Mouse (Mus musculus) adrenal gland, adult 8-10 months (tissue): ENCODE measurements around the gene Ubb. TPM values are rescaled to one million over a fixed set of nuclear protein-coding genes. Genes with fewer than 3 reads are reported as not detected.
"Not testable (repeated sequence)": the region's sequence is repeated elsewhere in the genome, so short reads cannot be mapped to it uniquely, and the experiment has no call there.

Source experiments
- DNase-seq: peaks from one replicate; pipeline ENCODE4 v3.0.0; 2022
- total RNA-seq, 4 experiments: library from RNA; stranded (reverse); gene quantifications; 2 replicates each; pipeline ENCODE4 v1.2.4; 2022

The Ubb gene
- 1,000 to 10,000 TPM; 1,433 to 1,769 (median 1,540) TPM for total RNA-seq

GRCm38 (mm10) chr11:62550727-62551225 lies at the start of gene Ubb:
TSS of gene Ubb (plus strand) at chr11:62551171.
- DNase-seq = peak; percentile 99

GRCm38 (mm10) chr11:62507683-62508082 lies 43.3 kb upstream of the Ubb start:
- no peak for DNase-seq

GRCm38 (mm10) chr11:62508365-62508764 lies 42.6 kb upstream of the Ubb start:
- not testable (repeated sequence) for DNase-seq

- not testable (repeated sequence) for DNase-seq
These were observed 42.2 kb upstream of the Ubb start for GRCm38 (mm10) chr11:62508816-62509215.

GRCm38 (mm10) chr11:62509571-62509970 lies 41.4 kb upstream of the Ubb start:
- DNase-seq = no peak

GRCm38 (mm10) chr11:62510956-62511355 lies 40.0 kb upstream of the Ubb start:
- DNase-seq = no peak

GRCm38 (mm10) chr11:62511444-62512202 lies 39.3 kb upstream of the Ubb start:
- DNase-seq = no peak

- no peak for DNase-seq
These were observed 38.4 kb upstream of the Ubb start for GRCm38 (mm10) chr11:62512529-62513080.

DNA sequence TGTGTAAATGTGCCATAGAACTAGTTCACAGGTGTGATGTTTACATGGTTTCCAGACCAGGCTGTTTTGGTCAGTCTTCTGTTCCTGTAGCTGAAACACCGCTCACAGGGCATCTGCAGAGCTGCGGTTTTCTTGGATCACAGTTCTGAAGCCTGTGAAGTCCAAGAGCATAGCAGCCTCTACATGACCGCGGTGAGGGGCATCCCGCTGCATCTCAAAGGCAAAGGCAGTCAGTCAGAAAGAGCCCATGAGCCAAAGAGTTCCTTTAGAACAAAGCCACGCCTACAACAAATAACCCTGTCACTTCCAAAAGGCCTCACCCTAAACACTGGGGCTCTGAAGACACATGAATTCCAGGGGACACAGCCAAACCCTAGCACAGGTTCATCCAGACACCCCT lies 37.7 kb upstream of the Ubb start:
- DNase-seq = no peak

GRCm38 (mm10) chr11:62518991-62519390 lies 32.0 kb upstream of the Ubb start:
- peak; percentile 54 for DNase-seq

DNA sequence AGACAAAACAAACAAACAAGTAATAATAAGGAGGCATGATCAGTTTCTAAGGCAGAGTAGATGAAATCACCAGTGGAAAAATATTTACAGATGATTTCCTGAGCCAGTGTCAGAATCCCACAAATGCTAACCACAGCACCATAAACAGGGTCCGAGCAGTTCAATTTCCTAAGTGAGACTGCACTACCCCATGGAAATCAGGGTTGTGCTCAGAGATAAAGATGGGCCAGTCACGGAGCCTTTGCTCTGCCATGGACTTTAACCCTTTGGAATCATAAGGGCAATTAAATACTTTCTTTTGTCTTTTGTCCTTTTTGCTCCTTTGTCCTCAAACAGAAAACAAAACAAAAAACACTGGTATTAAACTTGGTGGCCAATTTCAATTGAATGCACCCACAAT lies 28.7 kb upstream of the Ubb start:
- DNase-seq = no peak

DNA sequence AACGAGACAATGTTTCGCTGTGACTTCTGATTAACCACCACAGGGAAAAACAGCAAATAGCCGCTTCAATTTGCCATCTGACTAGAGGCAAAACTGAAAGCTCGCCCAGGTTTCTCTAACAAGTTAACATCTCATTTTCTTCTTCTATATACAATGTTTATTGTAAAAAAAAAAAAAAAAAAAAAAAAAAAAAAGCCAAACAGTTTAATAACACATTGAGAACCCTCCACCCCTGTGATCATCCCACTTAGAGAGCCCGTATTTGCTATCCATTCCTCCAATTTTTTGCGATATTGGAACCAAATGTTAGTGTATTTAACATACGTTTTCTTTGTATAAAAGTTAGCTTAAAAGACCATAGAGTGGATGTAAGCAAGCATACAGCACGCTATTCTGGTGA lies 13.9 kb upstream of the Ubb start:
- no peak for DNase-seq

DNA sequence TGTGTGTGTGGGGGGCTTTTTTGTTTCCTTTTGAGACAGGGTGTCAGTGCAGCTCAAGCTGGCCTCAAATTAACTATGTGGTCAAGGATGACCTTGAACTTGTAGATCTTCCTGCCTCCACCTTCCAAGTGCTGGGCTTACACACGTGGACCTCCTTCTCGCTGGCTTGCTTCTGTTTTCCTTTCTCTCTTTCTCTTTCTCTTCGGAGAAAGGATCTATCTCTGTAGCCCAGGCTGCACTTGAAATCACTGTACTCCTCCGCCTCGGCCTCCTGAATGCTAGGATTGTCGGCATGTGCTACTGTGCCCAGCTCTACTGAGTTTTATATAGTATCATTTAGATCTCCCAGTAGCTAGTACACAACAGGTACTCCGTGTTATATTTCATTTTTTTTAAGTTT lies 13.4 kb upstream of the Ubb start:
- DNase-seq = no peak

DNA sequence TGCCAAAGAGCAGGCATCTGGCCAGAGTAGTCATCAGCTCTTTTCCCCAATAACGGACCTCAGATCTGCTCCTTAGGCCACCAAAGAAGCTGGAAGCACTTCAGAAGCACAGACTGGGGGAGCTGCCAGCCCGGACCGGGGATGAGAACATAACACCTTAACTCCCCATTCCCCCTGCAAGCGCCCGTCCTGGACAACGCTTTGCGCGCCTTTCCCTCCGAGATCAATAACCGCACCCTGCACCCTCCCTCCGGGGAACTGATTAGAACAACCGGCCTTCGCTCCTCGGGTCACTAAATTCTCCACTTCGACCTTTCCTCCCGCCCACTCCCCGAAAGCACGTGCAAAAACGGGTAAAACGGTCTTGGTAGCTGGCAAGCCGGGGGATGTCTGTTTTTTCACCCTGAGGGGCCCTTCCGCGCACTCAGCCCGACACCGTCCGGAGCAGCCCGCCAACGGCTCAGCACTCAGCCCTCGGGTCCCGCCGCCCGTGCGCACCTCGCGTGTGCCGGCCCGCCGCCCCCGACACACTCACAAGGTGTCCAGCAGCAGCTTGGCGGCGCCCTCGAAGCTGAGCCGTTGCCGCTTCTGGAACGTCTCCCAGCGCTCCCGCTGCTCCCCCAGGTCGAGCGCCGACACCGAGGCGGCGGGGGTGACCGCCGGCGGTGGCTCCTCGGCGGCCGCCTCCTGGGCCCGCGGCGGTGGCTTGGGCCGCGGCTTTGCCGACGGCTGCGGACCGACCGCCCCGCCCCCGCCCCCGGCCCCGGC lies 12.5 kb upstream of the Ubb start:
- DNase-seq = peak; percentile 28

- peak; percentile 56 for DNase-seq
These were observed 11.7 kb upstream of the Ubb start, which contains the start of gene Cenpv for GRCm38 (mm10) chr11:62539089-62539890. TSS of gene Cenpv (minus strand) at chr11:62539261.

- no peak for DNase-seq
These were observed 10.8 kb upstream of the Ubb start for GRCm38 (mm10) chr11:62540167-62540566.

- DNase-seq = no peak
These were observed 10.0 kb upstream of the Ubb start for GRCm38 (mm10) chr11:62540969-62541368.

DNA sequence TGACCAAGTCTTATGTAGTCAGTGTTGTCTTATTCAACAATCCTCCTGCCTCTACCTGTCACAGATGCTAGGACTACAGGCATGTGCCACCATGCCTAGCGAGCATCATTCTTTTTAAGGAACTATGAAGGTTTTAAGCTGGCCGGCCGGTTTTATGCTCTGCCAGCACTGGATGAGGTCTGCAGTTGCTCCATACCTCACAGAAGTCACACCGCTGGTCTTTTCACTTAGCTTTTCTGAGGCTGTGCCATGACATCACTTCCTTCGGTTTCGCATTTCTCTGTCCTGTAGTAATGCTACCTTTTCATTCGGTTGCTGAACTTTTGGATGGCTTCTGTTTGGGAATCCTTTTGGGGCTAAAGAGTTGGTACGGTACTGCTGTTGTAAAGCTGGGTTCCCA lies 9.4 kb upstream of the Ubb start:
- no peak for DNase-seq

DNA sequence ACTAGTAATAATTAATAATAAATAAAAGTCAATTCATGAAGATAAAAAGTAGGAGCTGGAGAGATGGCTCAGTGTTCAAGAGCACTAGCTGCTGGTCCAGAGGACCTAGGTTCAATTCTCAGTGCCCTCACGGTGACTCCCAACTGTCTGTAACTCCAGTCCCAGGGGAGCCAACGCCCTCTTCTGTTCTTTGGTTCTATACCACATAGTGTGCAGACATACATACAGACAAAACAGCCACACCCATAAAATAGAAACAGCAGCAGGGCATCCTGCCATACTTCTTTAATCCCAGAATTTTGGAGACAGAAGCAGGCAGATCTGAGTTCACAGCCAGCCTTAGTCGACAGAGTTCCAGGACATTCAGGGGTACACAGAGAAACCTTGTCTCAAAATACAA lies 7.0 kb upstream of the Ubb start:
- no peak for DNase-seq

DNA sequence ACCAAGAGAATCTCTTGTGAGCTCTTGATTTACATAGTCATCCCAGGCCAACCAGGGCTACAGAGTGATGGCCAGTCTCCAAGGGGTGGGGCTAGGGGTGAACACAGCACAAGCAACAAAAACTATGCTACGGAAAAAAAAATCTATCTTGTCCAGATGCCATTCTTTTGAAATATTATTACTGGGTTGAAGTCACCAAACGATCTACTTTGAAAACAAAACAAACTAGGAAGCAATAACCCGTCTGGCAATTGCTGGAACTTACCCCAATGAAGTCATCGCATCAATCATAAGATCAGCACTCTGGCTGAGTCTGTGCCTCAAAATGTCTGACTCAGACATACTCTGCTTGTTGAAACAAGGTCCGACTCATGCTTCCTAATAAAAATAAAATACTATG lies 1.2 kb upstream of the Ubb start:
- DNase-seq = peak; percentile 84

DNA sequence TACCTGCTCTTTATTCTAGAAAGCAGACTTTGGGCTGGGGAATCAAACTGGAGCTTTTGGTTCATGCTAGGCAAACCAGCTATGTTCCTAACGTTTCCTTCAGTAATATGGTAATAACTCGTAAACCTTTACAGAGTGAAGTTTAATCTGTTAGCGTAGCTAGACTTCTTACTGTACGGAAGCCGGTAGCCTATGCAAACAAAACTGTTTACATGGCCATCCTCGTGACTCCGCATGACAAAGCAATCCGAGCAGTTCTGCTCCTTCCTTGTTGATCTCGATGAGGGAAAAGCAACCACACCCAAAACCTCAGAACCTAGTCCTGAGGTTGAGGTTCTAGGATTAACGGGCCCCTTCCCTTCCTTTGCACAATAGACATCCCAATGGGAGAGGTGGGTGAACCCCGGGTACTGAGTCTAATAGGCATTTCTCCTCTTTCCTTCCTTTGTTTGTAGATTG lies 715 bp upstream of the Ubb start:
- DNase-seq = peak; percentile 40
